In genomic region chr3:57287438-57287837, GRCm38 (mm10) we compare ENCODE assay signal across 15 mouse cellular contexts. TPM values are rescaled to one million over a fixed set of nuclear protein-coding genes. Genes with fewer than 3 reads are reported as not detected.
DNase-seq lines count a peak whose midpoint lies in the region; ATAC-seq and TF ChIP-seq lines count a peak whose summit lies in the region.
"Had no signal": no experiment of that assay in that cellular context is flagged by ENCODE, and none has a peak within 500 bp of the region (broad histone marks: within the 10 kb centered on the region; RNA-seq: fewer than 3 reads in every experiment).

No protein-coding gene starts in this region.

- H3K4me3 ChIP-seq in heart, embryonic 12.5 days: no peak overlapping the region
- no peak overlapping the region for H3K4me3 ChIP-seq in left cerebral cortex, adult 2 months
- no peak overlapping the region for H3K4me3 ChIP-seq in embryonic facial prominence, embryonic 15.5 days (replicated peaks)
- H3K4me3 ChIP-seq in stomach, embryonic 14.5 days (ENCODE audit: low read depth, low read length): no peak overlapping the region
- H3K4me3 ChIP-seq in hindbrain, embryonic 10.5 days: no peak overlapping the region
- H3K4me3 ChIP-seq: hindbrain, embryonic 15.5 days; midbrain, embryonic 12.5 days had no signal

- no peaks in the 10 kb centered on the region for H3K27me3 ChIP-seq in heart, embryonic 12.5 days (replicated peaks)
- no peaks in the 10 kb centered on the region for H3K27me3 ChIP-seq in embryonic facial prominence, embryonic 15.5 days
- no peaks in the 10 kb centered on the region for H3K27me3 ChIP-seq in stomach, embryonic 14.5 days (ENCODE audit: control insufficient read depth, insufficient read depth, low read length)
- no peaks in the 10 kb centered on the region for H3K27me3 ChIP-seq in hindbrain, embryonic 10.5 days (ENCODE audit: insufficient read depth, poor library complexity, severe bottlenecking)
- H3K27me3 ChIP-seq: hindbrain, embryonic 15.5 days; midbrain, embryonic 12.5 days; Patski had no signal

- H3K36me3 ChIP-seq in heart, embryonic 12.5 days: no peaks in the 10 kb centered on the region
- H3K36me3 ChIP-seq in embryonic facial prominence, embryonic 15.5 days: no peaks in the 10 kb centered on the region
- no peaks in the 10 kb centered on the region for H3K36me3 ChIP-seq in stomach, embryonic 14.5 days (ENCODE audit: control insufficient read depth, insufficient read depth, low read length)
- H3K36me3 ChIP-seq in hindbrain, embryonic 10.5 days: no peaks in the 10 kb centered on the region
- H3K36me3 ChIP-seq: hindbrain, embryonic 15.5 days; midbrain, embryonic 12.5 days had no signal

- WGBS in heart, embryonic 12.5 days: 49% methylated on average over 4 of the region's 4 CpGs
- 55% methylated on average over 4 of the region's 4 CpGs for WGBS in embryonic facial prominence, embryonic 15.5 days
- WGBS in stomach, embryonic 14.5 days: 36% methylated on average over 4 of the region's 4 CpGs
- 70% methylated on average over 4 of the region's 4 CpGs for WGBS in hindbrain, embryonic 10.5 days

- peak overlapping the region; percentile 74; the same call in 1 of the 2 replicates for H3K27ac ChIP-seq in heart, embryonic 12.5 days (ENCODE audit: poor library complexity, severe bottlenecking)
- H3K27ac ChIP-seq in left cerebral cortex, adult 2 months: peak overlapping the region; percentile 30; the same call in 1 of the 2 replicates
- H3K27ac ChIP-seq in embryonic facial prominence, embryonic 15.5 days (replicated peaks): peak overlapping the region; percentile 11; the same call in 1 of the 2 replicates
- no peak overlapping the region; the same call in 1 of the 2 replicates for H3K27ac ChIP-seq in stomach, embryonic 14.5 days (ENCODE audit: low read length)
- no peak overlapping the region for H3K27ac ChIP-seq in hindbrain, embryonic 10.5 days
- H3K27ac ChIP-seq: hindbrain, embryonic 15.5 days; midbrain, embryonic 12.5 days had no signal

- H3K9me3 ChIP-seq in heart, embryonic 12.5 days (replicated peaks): no peaks in the 10 kb centered on the region
- H3K9me3 ChIP-seq in embryonic facial prominence, embryonic 15.5 days (replicated peaks): no peaks in the 10 kb centered on the region
- H3K9me3 ChIP-seq in stomach, embryonic 14.5 days (ENCODE audit: control insufficient read depth, low read depth, low read length): no peaks in the 10 kb centered on the region
- no peaks in the 10 kb centered on the region for H3K9me3 ChIP-seq in hindbrain, embryonic 10.5 days
- H3K9me3 ChIP-seq: hindbrain, embryonic 15.5 days; midbrain, embryonic 12.5 days had no signal

- no peak overlapping the region for H3K9ac ChIP-seq in heart, embryonic 12.5 days
- no peak overlapping the region for H3K9ac ChIP-seq in embryonic facial prominence, embryonic 15.5 days
- H3K9ac ChIP-seq in stomach, embryonic 14.5 days (replicated peaks; ENCODE audit: low read depth, low read length): no peak overlapping the region
- H3K9ac ChIP-seq: hindbrain, embryonic 15.5 days; midbrain, embryonic 12.5 days had no signal

- 0 out of 2 replicates have a peak, but pooled peaks cover 10% of the 10 kb centered on the region for H3K4me1 ChIP-seq in heart, embryonic 12.5 days (replicated peaks)
- H3K4me1 ChIP-seq in embryonic facial prominence, embryonic 15.5 days: no peaks in the 10 kb centered on the region
- H3K4me1 ChIP-seq in stomach, embryonic 14.5 days (ENCODE audit: control insufficient read depth, insufficient read depth, low read length): no peaks in the 10 kb centered on the region; the same call in 1 of the 2 replicates
- H3K4me1 ChIP-seq in hindbrain, embryonic 10.5 days (replicated peaks): peaks cover 11% of the 10 kb centered on the region; the same call in 1 of the 2 replicates
- H3K4me1 ChIP-seq: hindbrain, embryonic 15.5 days; midbrain, embryonic 12.5 days had no signal

- peak; percentile 51; the same call in 1 of the 2 replicates for ATAC-seq in heart, embryonic 12.5 days (ENCODE audit: insufficient number of reproducible peaks, low FRiP score)
- ATAC-seq in embryonic facial prominence, embryonic 15.5 days (ENCODE audit: insufficient number of reproducible peaks, low FRiP score, low TSS enrichment, low read depth): no peak
- peak; percentile 46; the same call in 1 of the 2 replicates for ATAC-seq in stomach, embryonic 14.5 days (ENCODE audit: insufficient number of reproducible peaks, insufficient read depth, low FRiP score, low read depth)
- ATAC-seq: Patski had no signal

- no peak overlapping the region for H3K4me2 ChIP-seq in heart, embryonic 12.5 days
- H3K4me2 ChIP-seq in embryonic facial prominence, embryonic 15.5 days (replicated peaks): no peak overlapping the region
- no peak overlapping the region for H3K4me2 ChIP-seq in stomach, embryonic 14.5 days (replicated peaks; ENCODE audit: low read depth, low read length)
- H3K4me2 ChIP-seq: hindbrain, embryonic 15.5 days; midbrain, embryonic 12.5 days had no signal

- intact Hi-C loops in heart, postnatal 10 days (cut with DNase I): no loop called here
- intact Hi-C loops in left cerebral cortex, adult 2 months (cut with DNase I): no loop called here

- DNase-seq in heart, postnatal 10 days: no peak
- DNase-seq in left cerebral cortex, adult 2 months (ENCODE audit: extremely low spot score in 1 of 2, low spot score in 2 of 2): no peak
- no peak for DNase-seq in left cerebral cortex, adult 11 months (ENCODE audit: low spot score)
- no peak for DNase-seq in urinary bladder, postnatal 14 days (ENCODE audit: low spot score)
- no peak for DNase-seq in hindbrain, embryonic 10.5 days (ENCODE audit: low spot score)
- DNase-seq: adrenal gland, adult 2 months; cerebellum, postnatal 10 days; right cerebral cortex, postnatal 14 days; thymus, postnatal 14 days had no signal

- TF ChIP-seq CTCF in left cerebral cortex, adult 2 months (IDR thresholded peaks at IDR 0.05): no peak

RNA-seq across cellular contexts. Expression of gene Tm4sf1, which starts 14.3 kb away (rescaled TPM):
- 166 and 176 TPM in 2 replicates for polyA plus RNA-seq in heart, embryonic 12.5 days (2016; fragmentation: Nextera tagmentation; extraction: Ambion mirVana)
- total RNA-seq in heart, postnatal 10 days (2021): 100 to 1,000 TPM; 107 to 124 TPM
- 10 to 100 TPM; 13.7 to 17.6 TPM for total RNA-seq in left cerebral cortex, adult 2 months (2021)
- polyA plus RNA-seq in embryonic facial prominence, embryonic 15.5 days (2015; fragmentation: Nextera tagmentation; extraction: Ambion mirVana): 79.8 and 83.1 TPM in 2 replicates
- polyA plus RNA-seq in stomach, embryonic 14.5 days (2014; fragmentation: Nextera tagmentation; extraction: Ambion mirVana): 46.2 and 55.1 TPM in 2 replicates
- polyA plus RNA-seq in hindbrain, embryonic 10.5 days (2016; fragmentation: Nextera tagmentation; extraction: Ambion mirVana): 12.6 and 16.3 TPM in 2 replicates

Comparison
In these comparisons a context has a peak if more than half of its experiments do, and no peak if none do; other contexts are left out.
1. H3K27ac ChIP-seq: peak in heart, embryonic 12.5 days (single experiment), left cerebral cortex, adult 2 months (single experiment) and embryonic facial prominence, embryonic 15.5 days (single experiment); none in stomach, embryonic 14.5 days (single experiment) and hindbrain, embryonic 10.5 days (single experiment).